ENCODE assay signal across 8 mouse cellular contexts in the genomic region with DNA sequence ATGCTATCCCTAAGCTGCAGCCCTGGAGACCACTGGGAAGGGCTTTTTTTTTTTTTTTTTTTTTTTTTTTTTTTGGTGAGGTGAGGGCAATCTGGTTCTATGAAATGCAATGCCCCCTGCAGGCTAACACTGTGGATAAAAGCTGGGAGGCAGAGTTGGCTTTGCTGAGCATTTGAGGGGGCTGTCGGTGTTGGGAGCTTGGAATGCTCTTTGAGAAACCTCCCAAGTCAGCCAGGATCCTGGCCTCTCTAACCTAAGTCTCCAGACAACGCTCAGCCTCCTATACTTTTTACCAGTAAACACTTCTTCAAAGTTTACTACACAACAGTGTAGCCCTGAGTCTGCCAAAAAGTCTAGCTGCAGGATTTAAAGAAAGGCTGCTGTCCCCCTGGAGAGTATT.
DNase-seq lines count a peak whose midpoint lies in the region; ATAC-seq and TF ChIP-seq lines count a peak whose summit lies in the region.

No protein-coding gene starts in this region.

- H3K4me3 ChIP-seq in E14TG2a.4 (replicated peaks; ENCODE audit: low read length): peak overlapping the region; percentile 88; the same call in 1 of the 2 replicates
- peak overlapping the region; percentile 67 for H3K4me3 ChIP-seq in embryonic facial prominence, embryonic 13.5 days
- peak overlapping the region; percentile 66 for H3K4me3 ChIP-seq in hindbrain, embryonic 10.5 days
- H3K4me3 ChIP-seq in limb, embryonic 13.5 days: peak overlapping the region; percentile 73
- peak overlapping the region; percentile 50 for H3K4me3 ChIP-seq in neural tube, embryonic 12.5 days

- H3K4me2 ChIP-seq in embryonic facial prominence, embryonic 13.5 days: peak overlapping the region; percentile 85
- H3K4me2 ChIP-seq in limb, embryonic 13.5 days (replicated peaks): peak overlapping the region; percentile 83
- H3K4me2 ChIP-seq in neural tube, embryonic 12.5 days (replicated peaks): peak overlapping the region; percentile 85

- H3K27me3 ChIP-seq in E14TG2a.4 (ENCODE audit: insufficient read depth, low read length): peaks cover 19% of the 10 kb centered on the region
- H3K27me3 ChIP-seq in embryonic facial prominence, embryonic 13.5 days: peaks cover 17% of the 10 kb centered on the region
- peaks cover 27% of the 10 kb centered on the region for H3K27me3 ChIP-seq in hindbrain, embryonic 10.5 days (ENCODE audit: insufficient read depth, poor library complexity, severe bottlenecking)
- peaks cover 25% of the 10 kb centered on the region for H3K27me3 ChIP-seq in limb, embryonic 13.5 days
- 0 out of 2 replicates have a peak, but pooled peaks cover 5% of the 10 kb centered on the region for H3K27me3 ChIP-seq in neural tube, embryonic 12.5 days (replicated peaks)

- WGBS in embryonic facial prominence, embryonic 13.5 days: 10% methylated on average over 2 of the region's 2 CpGs
- 8% methylated on average over 2 of the region's 2 CpGs for WGBS in hindbrain, embryonic 10.5 days
- 2% methylated on average over 2 of the region's 2 CpGs for WGBS in limb, embryonic 13.5 days
- 11% methylated on average over 2 of the region's 2 CpGs for WGBS in neural tube, embryonic 12.5 days

- no peak for ATAC-seq in cerebellum, adult (ENCODE audit: insufficient number of reproducible peaks, low FRiP score, low TSS enrichment)
- no peak for ATAC-seq in embryonic facial prominence, embryonic 13.5 days (ENCODE audit: insufficient number of reproducible peaks, insufficient read depth, low FRiP score, low TSS enrichment, low read depth)
- ATAC-seq in limb, embryonic 13.5 days (ENCODE audit: low FRiP score, low read depth): no peak
- no peak for ATAC-seq in neural tube, embryonic 12.5 days (ENCODE audit: low FRiP score, low read depth)

- peaks cover 26% of the 10 kb centered on the region for H3K4me1 ChIP-seq in E14TG2a.4 (replicated peaks; ENCODE audit: low read depth, low read length)
- peaks cover 14% of the 10 kb centered on the region for H3K4me1 ChIP-seq in embryonic facial prominence, embryonic 13.5 days
- peaks cover 15% of the 10 kb centered on the region for H3K4me1 ChIP-seq in hindbrain, embryonic 10.5 days (replicated peaks)
- peaks cover 20% of the 10 kb centered on the region for H3K4me1 ChIP-seq in limb, embryonic 13.5 days
- peaks cover 11% of the 10 kb centered on the region; the same call in 1 of the 2 replicates for H3K4me1 ChIP-seq in neural tube, embryonic 12.5 days

- peak overlapping the region; percentile 82 for H3K9ac ChIP-seq in embryonic facial prominence, embryonic 13.5 days
- H3K9ac ChIP-seq in limb, embryonic 13.5 days: peak overlapping the region; percentile 80
- peak overlapping the region; percentile 67; the same call in 1 of the 2 replicates for H3K9ac ChIP-seq in neural tube, embryonic 12.5 days

- no peaks in the 10 kb centered on the region for H3K36me3 ChIP-seq in E14TG2a.4 (ENCODE audit: insufficient read depth, low read length)
- H3K36me3 ChIP-seq in embryonic facial prominence, embryonic 13.5 days: no peaks in the 10 kb centered on the region
- no peaks in the 10 kb centered on the region for H3K36me3 ChIP-seq in hindbrain, embryonic 10.5 days
- H3K36me3 ChIP-seq in limb, embryonic 13.5 days: no peaks in the 10 kb centered on the region
- H3K36me3 ChIP-seq in neural tube, embryonic 12.5 days: no peaks in the 10 kb centered on the region

- no peaks in the 10 kb centered on the region for H3K9me3 ChIP-seq in E14TG2a.4 (ENCODE audit: low read length)
- H3K9me3 ChIP-seq in embryonic facial prominence, embryonic 13.5 days: no peaks in the 10 kb centered on the region
- H3K9me3 ChIP-seq in hindbrain, embryonic 10.5 days: no peaks in the 10 kb centered on the region
- no peaks in the 10 kb centered on the region for H3K9me3 ChIP-seq in limb, embryonic 13.5 days
- no peaks in the 10 kb centered on the region for H3K9me3 ChIP-seq in neural tube, embryonic 12.5 days

- TF ChIP-seq CTCF in E14TG2a.4 (conservative IDR thresholded peaks at IDR 0.05; ENCODE audit: low read length): no peak

- H3K27ac ChIP-seq in embryonic facial prominence, embryonic 13.5 days: no peak overlapping the region
- no peak overlapping the region for H3K27ac ChIP-seq in hindbrain, embryonic 10.5 days
- H3K27ac ChIP-seq in limb, embryonic 13.5 days: no peak overlapping the region
- H3K27ac ChIP-seq in neural tube, embryonic 12.5 days: no peak overlapping the region

- DNase-seq in cerebellum, adult 11 months: peak; percentile 8
- peak; percentile 18 for DNase-seq in hindbrain, embryonic 10.5 days (ENCODE audit: low spot score)
- DNase-seq in thymus, postnatal 25 days: no peak
